Mouse (Mus musculus): ENCODE measurements around the gene Tenm4. TPM values are rescaled to one million over a fixed set of nuclear protein-coding genes. Genes with fewer than 3 reads are reported as not detected.
A peak's percentile ranks its signal among the peaks of the same experiment; 100 is the strongest.

The Tenm4 gene
- polyA plus RNA-seq, 1 experiment from 2014 or later, result 37.5 TPM

GRCm38 (mm10) chr7:96746706-96747105 is 575.7 kb downstream of the Tenm4 start:
- ATAC-seq (ENCODE audit: low FRiP score) (no peak), DNase-seq (ENCODE audit: low spot score) (no peak)
- H3K27ac ChIP-seq, result no peak overlapping the region
- H3K9me3 ChIP-seq (ENCODE audit: control insufficient read depth, low read length), result no peaks in the 10 kb centered on the region
- WGBS, result 79% methylated on average over 4 of the region's 4 CpGs
- peaks cover 14% of the 10 kb centered on the region; the same call in 1 of the 2 replicates for H3K4me1 ChIP-seq (replicated peaks; ENCODE audit: control insufficient read depth, insufficient read depth, low read length)
- no peaks in the 10 kb centered on the region for H3K27me3 ChIP-seq (ENCODE audit: control insufficient read depth, insufficient read depth, low read length)
- H3K36me3 ChIP-seq (replicated peaks; ENCODE audit: control insufficient read depth, insufficient read depth), result no peaks in the 10 kb centered on the region
- no peak overlapping the region for H3K4me2 ChIP-seq (replicated peaks)
- no peak overlapping the region for H3K4me3 ChIP-seq (replicated peaks; ENCODE audit: low read length)
- no peak overlapping the region for H3K9ac ChIP-seq

GRCm38 (mm10) chr7:96748538-96749045 is 577.5 kb downstream of the Tenm4 start:
- WGBS, result 82% methylated on average over 7 of the region's 7 CpGs
- no peak for ATAC-seq (ENCODE audit: low FRiP score)
- Histone ChIP-seq H3K9ac (no peak overlapping the region), H3K4me2 (replicated peaks) (no peak overlapping the region), H3K9me3 (ENCODE audit: control insufficient read depth, low read length) (no peaks in the 10 kb centered on the region), H3K27me3 (ENCODE audit: control insufficient read depth, insufficient read depth, low read length) (no peaks in the 10 kb centered on the region), H3K4me3 (replicated peaks; ENCODE audit: low read length) (no peak overlapping the region), H3K27ac (no peak overlapping the region), H3K36me3 (replicated peaks; ENCODE audit: control insufficient read depth, insufficient read depth) (no peaks in the 10 kb centered on the region), H3K4me1 (replicated peaks; ENCODE audit: control insufficient read depth, insufficient read depth, low read length) (peaks cover 14% of the 10 kb centered on the region; the same call in 1 of the 2 replicates)
- no peak for DNase-seq (ENCODE audit: low spot score)

GRCm38 (mm10) chr7:96749753-96750152 is 578.7 kb downstream of the Tenm4 start:
- ATAC-seq (ENCODE audit: low FRiP score), result no peak
- Histone ChIP-seq H3K9ac (no peak overlapping the region), H3K4me3 (replicated peaks; ENCODE audit: low read length) (no peak overlapping the region), H3K4me1 (replicated peaks; ENCODE audit: control insufficient read depth, insufficient read depth, low read length) (peaks cover 21% of the 10 kb centered on the region), H3K27ac (no peak overlapping the region), H3K36me3 (replicated peaks; ENCODE audit: control insufficient read depth, insufficient read depth) (no peaks in the 10 kb centered on the region), H3K27me3 (ENCODE audit: control insufficient read depth, insufficient read depth, low read length) (no peaks in the 10 kb centered on the region), H3K4me2 (replicated peaks) (no peak overlapping the region), H3K9me3 (ENCODE audit: control insufficient read depth, low read length) (no peaks in the 10 kb centered on the region)
- DNase-seq (ENCODE audit: low spot score), result no peak
- WGBS, result 83% methylated on average over 8 of the region's 8 CpGs

GRCm38 (mm10) chr7:96751236-96751635 is 580.2 kb downstream of the Tenm4 start:
- H3K27ac ChIP-seq, result no peak overlapping the region
- 98% methylated on average over 2 of the region's 2 CpGs for whole genome bisulfite sequencing
- no peak for ATAC-seq (ENCODE audit: low FRiP score)
- no peaks in the 10 kb centered on the region for H3K36me3 ChIP-seq (replicated peaks; ENCODE audit: control insufficient read depth, insufficient read depth)
- no peak overlapping the region for H3K4me2 ChIP-seq (replicated peaks)
- H3K4me1 ChIP-seq (replicated peaks; ENCODE audit: control insufficient read depth, insufficient read depth, low read length), result peaks cover 11% of the 10 kb centered on the region
- no peak overlapping the region for H3K9ac ChIP-seq
- no peak for DNase-seq (ENCODE audit: low spot score)
- no peak overlapping the region for H3K4me3 ChIP-seq (replicated peaks; ENCODE audit: low read length)
- H3K9me3 ChIP-seq (ENCODE audit: control insufficient read depth, low read length), result no peaks in the 10 kb centered on the region
- no peaks in the 10 kb centered on the region for H3K27me3 ChIP-seq (ENCODE audit: control insufficient read depth, insufficient read depth, low read length)

GRCm38 (mm10) chr7:96752776-96753175 is 581.7 kb downstream of the Tenm4 start:
- WGBS, result 88% methylated on average over 2 of the region's 2 CpGs
- no peak overlapping the region for H3K4me2 ChIP-seq (replicated peaks)
- DNase-seq (ENCODE audit: low spot score) (no peak), ATAC-seq (ENCODE audit: low FRiP score) (no peak)
- H3K4me3 ChIP-seq (replicated peaks; ENCODE audit: low read length), result no peak overlapping the region
- no peaks in the 10 kb centered on the region for H3K36me3 ChIP-seq (replicated peaks; ENCODE audit: control insufficient read depth, insufficient read depth)
- no peaks in the 10 kb centered on the region for H3K9me3 ChIP-seq (ENCODE audit: control insufficient read depth, low read length)
- H3K27me3 ChIP-seq (ENCODE audit: control insufficient read depth, insufficient read depth, low read length), result no peaks in the 10 kb centered on the region
- no peak overlapping the region for H3K27ac ChIP-seq
- no peak overlapping the region for H3K9ac ChIP-seq
- H3K4me1 ChIP-seq (replicated peaks; ENCODE audit: control insufficient read depth, insufficient read depth, low read length), result peaks cover 14% of the 10 kb centered on the region

GRCm38 (mm10) chr7:96753335-96754095 is 582.5 kb downstream of the Tenm4 start:
- no peak for ATAC-seq (ENCODE audit: low FRiP score)
- H3K4me1 ChIP-seq (replicated peaks; ENCODE audit: control insufficient read depth, insufficient read depth, low read length), result peaks cover 14% of the 10 kb centered on the region
- no peaks in the 10 kb centered on the region for H3K27me3 ChIP-seq (ENCODE audit: control insufficient read depth, insufficient read depth, low read length)
- 61% methylated on average over 4 of the region's 4 CpGs for WGBS
- no peaks in the 10 kb centered on the region for H3K36me3 ChIP-seq (replicated peaks; ENCODE audit: control insufficient read depth, insufficient read depth)
- H3K9ac ChIP-seq, result no peak overlapping the region
- DNase-seq (ENCODE audit: low spot score), result no peak
- no peak overlapping the region for H3K4me2 ChIP-seq (replicated peaks)
- H3K27ac ChIP-seq, result no peak overlapping the region
- H3K4me3 ChIP-seq (replicated peaks; ENCODE audit: low read length), result no peak overlapping the region
- no peaks in the 10 kb centered on the region for H3K9me3 ChIP-seq (ENCODE audit: control insufficient read depth, low read length)

GRCm38 (mm10) chr7:96754175-96754574 is 583.1 kb downstream of the Tenm4 start:
- peaks cover 14% of the 10 kb centered on the region for H3K4me1 ChIP-seq (replicated peaks; ENCODE audit: control insufficient read depth, insufficient read depth, low read length)
- H3K27me3 ChIP-seq (ENCODE audit: control insufficient read depth, insufficient read depth, low read length), result no peaks in the 10 kb centered on the region
- peak overlapping the region; percentile 24; the same call in 1 of the 2 replicates for H3K27ac ChIP-seq
- no peaks in the 10 kb centered on the region for H3K36me3 ChIP-seq (replicated peaks; ENCODE audit: control insufficient read depth, insufficient read depth)
- ATAC-seq (ENCODE audit: low FRiP score) (no peak), DNase-seq (ENCODE audit: low spot score) (no peak)
- 54% methylated on average over 12 of the region's 12 CpGs for WGBS
- no peak overlapping the region for H3K4me3 ChIP-seq (replicated peaks; ENCODE audit: low read length)
- no peak overlapping the region for H3K4me2 ChIP-seq (replicated peaks)
- H3K9me3 ChIP-seq (ENCODE audit: control insufficient read depth, low read length), result no peaks in the 10 kb centered on the region
- no peak overlapping the region for H3K9ac ChIP-seq

- 64% methylated on average over 12 of the region's 12 CpGs for WGBS
- Histone ChIP-seq H3K9ac (no peak overlapping the region), H3K36me3 (replicated peaks; ENCODE audit: control insufficient read depth, insufficient read depth) (no peaks in the 10 kb centered on the region), H3K4me1 (replicated peaks; ENCODE audit: control insufficient read depth, insufficient read depth, low read length) (peaks cover 17% of the 10 kb centered on the region), H3K4me3 (replicated peaks; ENCODE audit: low read length) (no peak overlapping the region), H3K27ac (no peak overlapping the region), H3K4me2 (replicated peaks) (no peak overlapping the region), H3K27me3 (ENCODE audit: control insufficient read depth, insufficient read depth, low read length) (no peaks in the 10 kb centered on the region), H3K9me3 (ENCODE audit: control insufficient read depth, low read length) (no peaks in the 10 kb centered on the region)
- DNase-seq (ENCODE audit: low spot score) (no peak), ATAC-seq (ENCODE audit: low FRiP score) (no peak)
These were observed 584.5 kb downstream of the Tenm4 start for GRCm38 (mm10) chr7:96755459-96756094.

- peaks cover 22% of the 10 kb centered on the region for H3K4me1 ChIP-seq (replicated peaks; ENCODE audit: control insufficient read depth, insufficient read depth, low read length)
- DNase-seq (ENCODE audit: low spot score) (no peak), ATAC-seq (ENCODE audit: low FRiP score) (no peak)
- H3K9ac ChIP-seq, result peak overlapping the region; percentile 13; the same call in 1 of the 2 replicates
- H3K27me3 ChIP-seq (ENCODE audit: control insufficient read depth, insufficient read depth, low read length), result no peaks in the 10 kb centered on the region
- no peak overlapping the region for H3K27ac ChIP-seq
- WGBS, result 52% methylated on average over 10 of the region's 10 CpGs
- no peaks in the 10 kb centered on the region for H3K36me3 ChIP-seq (replicated peaks; ENCODE audit: control insufficient read depth, insufficient read depth)
- no peak overlapping the region for H3K4me2 ChIP-seq (replicated peaks)
- H3K4me3 ChIP-seq (replicated peaks; ENCODE audit: low read length), result no peak overlapping the region
- H3K9me3 ChIP-seq (ENCODE audit: control insufficient read depth, low read length), result no peaks in the 10 kb centered on the region
These were observed 585.2 kb downstream of the Tenm4 start for GRCm38 (mm10) chr7:96756104-96756742.
